Mouse (Mus musculus) MEL-GATA-1-ER (cell line): ENCODE data around the gene Eef1e1.
"Not testable (repeated sequence)": the region's sequence is repeated elsewhere in the genome, so short reads cannot be mapped to it uniquely, and the experiment has no call there.

Experiments
- DNase-seq: peaks from one replicate; pipeline ENCODE4 v3.0.0-alpha.2; 2012; ENCODE audit warnings: low read depth; ENCODE audit errors: extremely low read depth

Eef1e1 gene

GRCm38 (mm10) chr13:38625492-38626228 is 33.2 kb downstream of the Eef1e1 start:
- DNase-seq, result no peak

DNA sequence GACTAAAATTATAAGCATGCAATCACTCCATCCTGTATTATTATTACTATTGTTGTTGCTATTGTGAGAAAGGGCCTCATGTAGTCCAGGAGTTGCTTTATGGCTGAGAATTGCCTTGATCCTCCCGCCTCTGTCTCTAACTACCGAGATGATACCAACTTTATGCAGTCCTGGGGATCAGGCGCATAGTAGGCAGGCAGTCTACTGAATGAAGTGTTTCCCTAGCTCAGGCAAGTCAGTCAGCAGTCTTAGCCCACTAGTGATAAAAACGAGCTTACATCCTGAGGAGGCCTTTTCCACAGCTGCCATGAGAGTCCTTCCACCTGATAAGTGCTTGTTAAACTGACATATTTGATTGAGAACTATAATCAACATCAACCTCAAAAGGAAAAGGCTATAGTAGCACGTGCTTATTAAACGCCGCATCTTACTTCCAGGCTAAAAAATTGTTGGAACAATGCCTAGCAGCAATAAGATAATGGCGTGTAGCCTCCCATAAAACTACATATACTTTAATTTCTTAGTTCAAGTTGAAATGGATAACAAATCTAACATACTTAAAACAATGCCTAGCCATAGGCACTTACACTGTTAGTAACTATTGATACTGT is 34.5 kb downstream of the Eef1e1 start:
- no peak for DNase-seq

DNA sequence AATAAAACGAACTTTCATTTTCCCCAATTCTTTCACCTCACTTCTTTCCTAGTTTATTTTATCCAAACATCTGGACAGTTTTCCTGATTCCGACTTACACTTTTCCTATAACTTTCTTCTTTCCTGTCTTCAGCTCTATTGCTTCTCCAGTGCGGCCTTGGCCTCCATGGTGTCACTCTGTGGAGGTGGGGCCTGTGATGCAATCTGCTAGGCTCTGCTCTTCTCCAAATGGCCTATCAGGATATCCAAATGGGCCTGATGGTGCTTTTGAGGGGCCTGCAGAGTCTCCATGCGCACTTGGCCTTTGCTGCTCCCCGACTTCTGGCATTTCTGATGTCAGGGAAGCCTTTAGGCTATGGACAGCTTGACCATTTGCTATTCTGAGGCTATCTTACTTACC is 35.6 kb downstream of the Eef1e1 start:
- no peak for DNase-seq

- DNase-seq, result not testable (repeated sequence)
These were observed 40.7 kb downstream of the Eef1e1 start for GRCm38 (mm10) chr13:38618001-38618630.

- no peak for DNase-seq
These were observed 42.0 kb downstream of the Eef1e1 start for GRCm38 (mm10) chr13:38616887-38617286.

- DNase-seq, result no peak
These were observed 43.2 kb downstream of the Eef1e1 start for GRCm38 (mm10) chr13:38615656-38616055.

GRCm38 (mm10) chr13:38614298-38614697 is 44.6 kb downstream of the Eef1e1 start:
- no peak for DNase-seq

GRCm38 (mm10) chr13:38613583-38613982 is 45.3 kb downstream of the Eef1e1 start:
- DNase-seq, result no peak

GRCm38 (mm10) chr13:38612608-38613007 is 46.2 kb downstream of the Eef1e1 start:
- no peak for DNase-seq

DNA sequence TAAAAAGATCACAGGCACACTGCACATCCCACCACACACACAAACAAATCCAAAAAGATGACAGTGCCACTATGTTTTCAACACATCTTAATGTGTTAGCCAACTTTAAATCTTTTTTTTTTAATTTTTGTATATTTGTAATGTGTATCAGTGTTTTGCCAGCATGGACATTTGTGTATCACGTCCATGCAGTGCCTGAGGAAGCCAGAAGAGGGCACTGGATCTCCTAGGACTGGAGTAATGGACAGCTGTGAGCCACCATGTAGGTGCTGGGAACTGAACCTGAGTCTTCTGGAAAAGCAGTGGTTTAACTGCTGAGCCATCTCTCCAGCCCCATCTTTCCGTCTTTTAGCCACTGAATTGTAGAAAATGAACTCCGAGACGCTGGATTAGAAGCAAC is 46.7 kb downstream of the Eef1e1 start:
- no peak for DNase-seq

- no peak for DNase-seq
These were observed 48.5 kb downstream of the Eef1e1 start for GRCm38 (mm10) chr13:38610336-38610735.

GRCm38 (mm10) chr13:38607130-38607529 is 51.7 kb downstream of the Eef1e1 start:
- DNase-seq, result no peak

DNA sequence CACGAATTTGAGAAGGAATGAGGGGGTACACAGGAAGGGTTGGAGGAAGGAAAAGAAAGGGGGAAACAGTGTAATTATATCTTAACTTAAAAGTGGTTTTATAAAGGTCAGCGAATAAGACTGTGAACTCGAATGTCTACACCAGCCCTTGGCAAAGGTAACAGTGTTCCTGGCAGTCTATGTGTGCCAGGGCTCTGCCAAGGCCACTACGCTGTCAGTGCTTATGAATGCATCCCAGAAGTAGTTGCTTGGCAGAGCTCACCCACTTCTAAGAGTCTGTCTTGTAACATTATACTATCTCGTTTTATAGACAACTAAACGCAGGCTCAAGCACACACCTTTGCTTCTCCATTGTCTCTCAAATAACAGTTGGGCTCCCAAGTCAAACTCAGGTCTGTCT is 53.5 kb downstream of the Eef1e1 start:
- no peak for DNase-seq

- DNase-seq, result no peak
These were observed 55.9 kb downstream of the Eef1e1 start for GRCm38 (mm10) chr13:38602966-38603365.

- DNase-seq, result no peak
These were observed 56.5 kb downstream of the Eef1e1 start for GRCm38 (mm10) chr13:38602243-38602832.

- DNase-seq, result no peak
These were observed 58.0 kb downstream of the Eef1e1 start for GRCm38 (mm10) chr13:38600811-38601210.

DNA sequence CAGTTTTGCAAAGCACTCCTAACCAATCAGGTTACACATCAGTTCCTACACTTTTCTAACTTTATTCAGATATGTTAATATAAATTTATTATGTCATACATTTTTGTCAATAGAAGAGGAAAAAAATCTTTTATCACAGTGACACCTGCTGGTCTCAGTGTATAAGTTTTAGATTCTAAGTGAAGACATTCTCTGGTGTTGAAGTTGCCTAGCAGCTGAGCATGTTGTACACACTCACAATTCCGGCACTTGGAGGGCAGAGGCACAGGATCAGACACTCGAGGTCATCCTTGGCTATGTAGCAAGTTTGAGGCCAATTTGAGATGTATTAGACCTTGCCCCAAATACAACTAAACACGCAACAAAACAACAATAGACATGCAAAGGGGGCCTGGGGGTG is 61.8 kb downstream of the Eef1e1 start:
- DNase-seq, result no peak

GRCm38 (mm10) chr13:38596461-38596860 is 62.4 kb downstream of the Eef1e1 start:
- DNase-seq, result no peak
